Mouse (Mus musculus) lung, embryonic 14.5 days (tissue): ENCODE results near the gene Klc4. TPM values are rescaled to one million over a fixed set of nuclear protein-coding genes. Genes with fewer than 3 reads are reported as not detected.

Source experiments
- ATAC-seq: fragments of 200-750 bp; cut with Nextera tagmentation; 2 replicates; pipeline ENCODE4 v1.8.0; 2017; ENCODE audit warnings: mild to moderate bottlenecking, moderate TSS enrichment, moderate library complexity; ENCODE audit not compliant: insufficient read depth
- DNase-seq: peaks from one replicate; pipeline ENCODE4 v3.0.0-alpha.2; 2015
- H3K27ac ChIP-seq: fragments of 300-500 bp; sonication (generic); 2 replicates; pipeline ENCODE4 v1.5.1; 2014; ENCODE audit warnings: low read depth, mild to moderate bottlenecking, moderate library complexity
- H3K27me3 ChIP-seq: fragments of 300-500 bp; sonication (generic); 2 replicates; pipeline ENCODE4 v1.6.1; 2014; ENCODE audit warnings: low read length, control low read depth; ENCODE audit not compliant: insufficient read depth
- H3K36me3 ChIP-seq: fragments of 300-500 bp; sonication (generic); 2 replicates; pipeline ENCODE4 v1.6.1; 2014; ENCODE audit warnings: control low read depth; ENCODE audit not compliant: insufficient read depth
- H3K4me1 ChIP-seq: fragments of 300-500 bp; sonication (generic); 2 replicates; pipeline ENCODE4 v1.6.1; 2014; ENCODE audit warnings: antibody characterized with exemption, control low read depth; ENCODE audit not compliant: insufficient read depth
- H3K4me2 ChIP-seq: fragments of 300-500 bp; sonication (generic); 2 replicates; pipeline ENCODE4 v1.6.1; 2014; ENCODE audit warnings: mild to moderate bottlenecking
- H3K4me3 ChIP-seq: fragments of 300-500 bp; sonication (generic); 2 replicates; pipeline ENCODE4 v1.5.1; 2014; ENCODE audit warnings: low read depth, low read length
- H3K9ac ChIP-seq: fragments of 300-500 bp; sonication (generic); 2 replicates; pipeline ENCODE4 v1.6.1; 2014
- H3K9me3 ChIP-seq: fragments of 300-500 bp; sonication (generic); 2 replicates; pipeline ENCODE4 v1.6.1; 2016; ENCODE audit warnings: low read depth, low read length, control low read depth
- CTCF ChIP-seq: IDR thresholded peaks from 2 replicates; pipeline ENCODE4 v1.5.1; 2016; ENCODE audit warnings: antibody characterized with exemption, low read depth
- WGBS: fragments of 180-500 bp; shearing (Covaris S2); extraction: QIAGEN DNeasy Blood & Tissue Kit; methylation state at CpG from one replicate; pipeline ENCODE4 v1.1.7; 2014; 5-methylcytosine and 5-hydroxymethylcytosine counted together
- polyA plus RNA-seq: library from polyadenylated mRNA; unstranded; fragments of >200 nt; fragmentation: Nextera tagmentation; extraction: Ambion mirVana; gene quantifications from 2 replicates; pipeline ENCODE4 v1.2.1, GENCODE M21; 2014

The Klc4 gene
- polyA plus RNA-seq, 1 experiment from 2014 or later, result 20.2 TPM

DNA sequence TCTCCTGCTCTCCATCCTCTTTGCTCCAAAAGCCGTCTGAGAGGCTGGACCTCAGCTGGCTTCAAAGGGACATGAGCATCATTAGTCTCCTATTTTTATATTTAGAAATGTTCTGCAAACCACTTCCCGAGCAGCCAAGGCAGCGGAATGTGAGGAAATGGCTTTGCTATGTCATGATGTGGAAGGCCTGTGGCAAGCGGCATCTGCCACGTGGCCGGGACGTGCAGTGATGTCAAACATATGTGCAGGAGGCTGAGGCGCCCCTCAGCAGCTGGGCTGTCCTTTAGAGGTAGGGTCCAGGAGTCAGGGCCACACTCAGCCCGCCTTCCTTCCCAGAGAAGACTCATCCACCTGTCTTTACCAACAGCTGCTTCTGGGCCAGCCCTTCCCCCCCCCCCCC lies 43.6 kb downstream of the Klc4 start:
- peak; percentile 77 for DNase-seq
- TF ChIP-seq CTCF, result no peak
- Histone ChIP-seq H3K4me3 (no peak overlapping the region), H3K27ac (peak overlapping the region; percentile 21; the same call in 1 of the 2 replicates), H3K36me3 (peaks cover 10% of the 10 kb centered on the region), H3K9ac (no peak overlapping the region), H3K4me2 (no peak overlapping the region), H3K4me1 (peaks cover 8% of the 10 kb centered on the region; the same call in 1 of the 2 replicates), H3K27me3 (no peaks in the 10 kb centered on the region), H3K9me3 (no peaks in the 10 kb centered on the region)
- 40% methylated on average over 9 of the region's 9 CpGs for WGBS
- ATAC-seq, result peak; percentile 40; the same call in 1 of the 2 replicates

DNA sequence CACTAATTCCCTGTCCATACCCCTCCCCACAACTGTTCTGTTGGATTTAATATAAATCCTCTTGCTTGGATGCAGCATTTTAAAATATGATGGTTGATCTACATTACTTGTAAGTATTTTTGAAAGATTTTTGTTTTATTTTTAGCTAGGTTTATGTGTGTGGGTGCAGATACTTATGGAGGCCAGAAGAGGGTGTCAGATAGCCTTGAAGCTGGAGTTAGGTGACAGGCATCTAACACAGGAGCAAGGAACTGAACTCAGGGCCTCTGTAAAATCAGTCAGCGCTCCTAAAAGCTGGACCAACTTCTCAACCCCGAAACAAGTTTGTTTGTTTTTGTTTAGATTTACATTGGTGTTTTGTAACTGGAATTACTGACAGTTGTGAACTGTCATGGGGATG lies 45.3 kb downstream of the Klc4 start:
- H3K27ac ChIP-seq, result no peak overlapping the region
- H3K36me3 ChIP-seq, result peaks cover 15% of the 10 kb centered on the region
- DNase-seq, result no peak
- no peak overlapping the region for H3K4me2 ChIP-seq
- H3K4me1 ChIP-seq, result peaks cover 6% of the 10 kb centered on the region; the same call in 1 of the 2 replicates
- no peaks in the 10 kb centered on the region for H3K9me3 ChIP-seq
- no peak overlapping the region for H3K4me3 ChIP-seq
- WGBS, result 70% methylated on average over 2 of the region's 2 CpGs
- peak; percentile 33; the same call in 1 of the 2 replicates for TF ChIP-seq CTCF
- H3K9ac ChIP-seq, result no peak overlapping the region
- no peak for ATAC-seq
- H3K27me3 ChIP-seq, result no peaks in the 10 kb centered on the region

DNA sequence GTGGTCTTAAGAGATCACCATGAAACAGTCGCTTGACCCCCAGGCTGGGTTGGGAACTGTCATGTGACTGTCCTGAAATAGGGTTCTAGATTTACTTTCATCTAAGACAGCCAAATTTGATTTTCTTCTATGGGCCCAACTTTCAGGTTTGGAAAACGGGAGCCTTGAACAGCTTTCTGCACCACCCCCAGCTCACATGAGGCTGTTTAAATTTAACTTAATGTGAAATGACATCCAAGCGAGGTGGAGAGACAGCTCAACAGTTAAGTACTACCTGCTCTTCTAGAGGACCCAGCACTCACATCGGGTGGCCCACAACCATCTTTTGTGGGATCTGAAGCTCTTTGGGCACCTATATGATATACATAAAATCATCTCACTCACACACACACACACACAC lies 46.9 kb downstream of the Klc4 start:
- WGBS, result 85% methylated on average over 4 of the region's 4 CpGs

DNA sequence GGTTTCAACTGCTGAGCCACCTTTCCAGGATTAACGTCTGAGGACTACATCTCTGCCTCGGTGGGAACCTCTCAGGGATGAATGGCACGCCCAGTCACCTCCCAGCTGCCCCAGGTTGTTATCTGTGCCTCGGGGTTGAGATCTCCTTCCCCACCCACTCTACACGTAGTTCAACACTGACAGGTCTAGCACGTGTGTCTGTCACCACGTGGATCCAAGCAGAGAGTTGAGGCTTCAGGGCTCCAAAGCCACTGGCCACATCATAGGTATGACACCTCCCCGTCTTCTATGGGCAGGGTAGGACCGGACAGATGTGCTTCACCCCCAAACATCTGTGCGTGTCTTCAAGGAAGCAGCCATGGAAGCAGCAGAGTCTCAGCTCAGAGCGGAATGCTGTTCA lies 47.9 kb downstream of the Klc4 start:
- peaks cover 15% of the 10 kb centered on the region for H3K36me3 ChIP-seq
- WGBS, result 88% methylated on average over 11 of the region's 11 CpGs
- H3K27ac ChIP-seq, result no peak overlapping the region
- H3K9me3 ChIP-seq, result no peaks in the 10 kb centered on the region
- H3K9ac ChIP-seq, result no peak overlapping the region
- TF ChIP-seq CTCF, result no peak
- DNase-seq (no peak), ATAC-seq (no peak)
- H3K4me1 ChIP-seq, result no peaks in the 10 kb centered on the region
- H3K4me2 ChIP-seq, result no peak overlapping the region
- H3K27me3 ChIP-seq, result no peaks in the 10 kb centered on the region
- no peak overlapping the region for H3K4me3 ChIP-seq

More for the DNA sequence above, 46.9 kb downstream of the Klc4 start:
- no peak overlapping the region for H3K4me3 ChIP-seq
- H3K4me1 ChIP-seq, result no peaks in the 10 kb centered on the region
- H3K27ac ChIP-seq, result no peak overlapping the region
- no peaks in the 10 kb centered on the region for H3K27me3 ChIP-seq
- H3K9ac ChIP-seq, result no peak overlapping the region
- ATAC-seq, result no peak
- DNase-seq, result no peak
- TF ChIP-seq CTCF, result no peak
- H3K4me2 ChIP-seq, result no peak overlapping the region
- peaks cover 15% of the 10 kb centered on the region for H3K36me3 ChIP-seq
- H3K9me3 ChIP-seq, result no peaks in the 10 kb centered on the region

DNA sequence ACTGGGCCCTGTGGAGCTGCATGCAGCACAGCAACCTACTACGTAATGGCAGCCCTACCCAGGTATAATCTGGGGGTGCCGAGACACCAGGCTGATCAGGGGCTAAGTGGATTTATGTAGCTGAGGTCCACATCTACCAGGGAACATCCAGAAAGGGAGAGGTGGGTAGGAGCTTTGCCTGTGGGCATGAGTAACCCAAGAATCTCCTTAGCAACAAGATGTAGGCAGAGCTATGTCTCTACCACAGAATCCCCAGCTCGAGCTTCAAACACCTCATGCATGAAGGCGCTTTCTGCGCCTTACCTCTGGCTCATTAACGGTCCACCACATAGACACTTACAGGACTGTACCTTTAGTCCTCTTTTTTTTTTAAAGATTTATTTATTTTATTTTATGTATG lies 50.5 kb downstream of the Klc4 start:
- Histone ChIP-seq H3K9me3 (no peaks in the 10 kb centered on the region), H3K4me2 (no peak overlapping the region), H3K4me1 (no peaks in the 10 kb centered on the region), H3K27me3 (no peaks in the 10 kb centered on the region), H3K36me3 (peaks cover 24% of the 10 kb centered on the region), H3K27ac (0 out of 2 replicates have a peak overlapping the region, but pooled peaks have one; percentile 18), H3K9ac (no peak overlapping the region), H3K4me3 (no peak overlapping the region)
- ATAC-seq, result no peak
- 79% methylated on average over 6 of the region's 6 CpGs for WGBS
- no peak for DNase-seq
- no peak for TF ChIP-seq CTCF

DNA sequence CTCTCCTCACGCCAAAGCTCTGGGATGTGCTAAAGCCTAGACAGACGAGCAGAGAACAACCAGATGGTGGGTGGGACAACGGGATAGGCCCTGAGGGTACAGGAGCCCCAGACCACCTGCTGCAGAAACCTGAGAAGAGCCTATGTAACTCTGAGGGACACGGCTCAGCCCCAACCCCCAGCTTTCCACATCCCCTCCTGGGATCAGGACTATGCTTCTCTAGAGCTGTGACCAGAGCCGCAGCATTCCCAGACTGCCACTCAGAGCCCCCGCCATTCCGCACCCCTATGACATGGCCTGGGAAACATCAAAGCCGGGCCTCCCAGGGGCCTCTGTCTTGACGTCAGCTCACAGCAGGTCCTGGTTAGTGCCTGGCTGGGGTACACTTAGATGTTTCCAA lies 51.2 kb downstream of the Klc4 start:
- ATAC-seq (no peak), DNase-seq (no peak)
- TF ChIP-seq CTCF, result no peak
- Histone ChIP-seq H3K4me2 (no peak overlapping the region), H3K36me3 (peaks cover 31% of the 10 kb centered on the region), H3K9ac (no peak overlapping the region), H3K4me1 (no peaks in the 10 kb centered on the region), H3K27me3 (no peaks in the 10 kb centered on the region), H3K9me3 (no peaks in the 10 kb centered on the region), H3K27ac (no peak overlapping the region; the same call in 1 of the 2 replicates), H3K4me3 (no peak overlapping the region)
- WGBS, result 32% methylated on average over 9 of the region's 9 CpGs

DNA sequence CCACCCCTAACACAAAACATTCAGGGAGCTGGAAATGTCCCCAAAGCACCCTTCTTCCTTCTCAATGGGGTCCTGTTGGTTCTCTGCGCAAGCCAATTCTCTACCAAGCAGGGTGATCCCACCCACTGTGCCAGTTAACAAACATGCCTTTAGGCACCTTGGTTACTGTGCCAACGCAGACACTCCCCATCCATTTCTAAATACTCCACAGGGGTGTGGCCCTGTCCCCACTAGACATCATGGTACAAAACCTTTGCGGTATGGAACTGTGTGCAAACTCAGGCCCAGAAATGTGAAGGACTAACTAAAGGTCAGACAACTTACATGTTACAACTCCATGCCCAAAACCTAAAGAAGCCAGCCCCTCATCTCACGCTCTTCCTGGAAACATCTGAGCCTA lies 52.7 kb downstream of the Klc4 start:
- DNase-seq, result no peak
- Histone ChIP-seq H3K27ac (no peak overlapping the region), H3K4me2 (no peak overlapping the region)

DNA sequence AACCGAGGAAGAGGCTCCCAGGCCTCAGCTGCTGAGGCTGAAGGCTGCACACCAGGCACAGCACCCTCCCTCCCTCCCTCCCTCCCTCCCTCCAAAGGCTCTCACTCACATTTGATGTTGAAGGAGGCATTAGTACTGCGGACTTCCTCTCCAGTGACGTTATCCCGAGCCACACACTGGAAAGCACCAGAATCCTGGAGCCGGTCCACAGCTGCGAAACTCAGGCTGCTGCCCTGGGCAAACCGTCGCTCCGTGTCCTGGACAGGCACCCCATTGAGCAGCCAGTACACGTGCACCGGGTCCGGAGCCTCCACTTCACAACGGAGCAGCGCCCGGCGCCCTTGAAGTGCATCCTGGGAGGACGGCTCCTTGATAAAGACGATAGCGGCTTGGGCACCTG lies 54.4 kb downstream of the Klc4 start:
- H3K27ac ChIP-seq, result no peak overlapping the region; the same call in 1 of the 2 replicates
- peaks cover 49% of the 10 kb centered on the region for H3K36me3 ChIP-seq
- H3K4me2 ChIP-seq, result 0 out of 2 replicates have a peak overlapping the region, but pooled peaks have one; percentile 3
- TF ChIP-seq CTCF, result no peak
- 70% methylated on average over 19 of the region's 19 CpGs for WGBS
- DNase-seq (peak; percentile 29), ATAC-seq (0 out of 2 replicates have a peak, but pooled peaks have one; percentile 15)
- H3K27me3 ChIP-seq, result no peaks in the 10 kb centered on the region
- no peak overlapping the region for H3K4me3 ChIP-seq
- no peaks in the 10 kb centered on the region for H3K4me1 ChIP-seq
- H3K9ac ChIP-seq, result no peak overlapping the region
- H3K9me3 ChIP-seq, result no peaks in the 10 kb centered on the region

More for the DNA sequence above, 52.7 kb downstream of the Klc4 start:
- H3K9ac ChIP-seq, result no peak overlapping the region
- no peaks in the 10 kb centered on the region for H3K27me3 ChIP-seq
- H3K36me3 ChIP-seq, result peaks cover 45% of the 10 kb centered on the region
- no peaks in the 10 kb centered on the region for H3K9me3 ChIP-seq
- TF ChIP-seq CTCF, result no peak
- ATAC-seq, result 0 out of 2 replicates have a peak, but pooled peaks have one; percentile 29
- H3K4me3 ChIP-seq, result no peak overlapping the region
- 83% methylated on average over 4 of the region's 4 CpGs for WGBS
- no peaks in the 10 kb centered on the region for H3K4me1 ChIP-seq
